ENCODE assay signal across 44 mouse cellular contexts in genomic region chr9:40612755-40613154, GRCm38 (mm10). TPM values are rescaled to one million over a fixed set of nuclear protein-coding genes. Genes with fewer than 3 reads are reported as not detected.
DNase-seq lines count a peak whose midpoint lies in the region; ATAC-seq and TF ChIP-seq lines count a peak whose summit lies in the region.
"Had no signal": no experiment of that assay in that cellular context is flagged by ENCODE, and none has a peak within 500 bp of the region (broad histone marks: within the 10 kb centered on the region; RNA-seq: fewer than 3 reads in every experiment).

No protein-coding gene starts in this region.

- 83% methylated on average over 1 of the region's 1 CpGs for WGBS in bone marrow, adult 2 months
- 75% methylated on average over 1 of the region's 1 CpGs for WGBS in liver, embryonic 16.5 days (ENCODE audit: insufficient replicate concordance)
- WGBS in hindbrain, embryonic 14.5 days, result 76% methylated on average over 1 of the region's 1 CpGs

- H3K4me2 ChIP-seq in liver, embryonic 16.5 days (ENCODE audit: low read depth, low read length), result no peak overlapping the region
- H3K4me2 ChIP-seq in hindbrain, embryonic 14.5 days (replicated peaks), result no peak overlapping the region
- H3K4me2 ChIP-seq: heart, embryonic 13.5 days; hindbrain, embryonic 15.5 days; limb, embryonic 15.5 days; lung, embryonic 14.5 days; midbrain, embryonic 15.5 days had no signal

- no peaks in the 10 kb centered on the region for H3K9me3 ChIP-seq in liver, embryonic 16.5 days (replicated peaks; ENCODE audit: control insufficient read depth, low read length)
- H3K9me3 ChIP-seq in hindbrain, embryonic 14.5 days (ENCODE audit: control insufficient read depth, low read length), result no peaks in the 10 kb centered on the region
- H3K9me3 ChIP-seq: hindbrain, embryonic 15.5 days; limb, embryonic 10.5 days; limb, embryonic 15.5 days; midbrain, embryonic 15.5 days had no signal

- DNase-seq in frontal cortex, postnatal 25 days (ENCODE audit: low spot score in 2 of 2), result no peak
- peak; percentile 57 for DNase-seq in 3T3-L1 (ENCODE audit: low read depth, low spot score)
- no peak for DNase-seq in gastrocnemius, postnatal 10 days
- DNase-seq in hindbrain, embryonic 14.5 days (ENCODE audit: low spot score), result no peak
- DNase-seq: adrenal gland, adult 2 months; cerebellum, adult 11-12 months; cerebellum, adult 9-11 months; gastrocnemius, postnatal 36 days; heart, adult 18-20 months; kidney, adult 11 months; kidney, postnatal 25 days; lung, embryonic 14.5 days; lung, postnatal 14 days; right cerebral cortex, postnatal 4 days; thymus, adult 2 months; thymus, postnatal 36 days had no signal

- no peaks in the 10 kb centered on the region for H3K36me3 ChIP-seq in liver, embryonic 16.5 days (ENCODE audit: control insufficient read depth, insufficient read depth)
- no peaks in the 10 kb centered on the region for H3K36me3 ChIP-seq in hindbrain, embryonic 14.5 days (replicated peaks; ENCODE audit: control insufficient read depth, insufficient read depth)
- H3K36me3 ChIP-seq: heart, embryonic 13.5 days; hindbrain, embryonic 15.5 days; limb, embryonic 10.5 days; limb, embryonic 15.5 days; midbrain, embryonic 10.5 days; midbrain, embryonic 15.5 days had no signal

- no peaks in the 10 kb centered on the region for H3K4me1 ChIP-seq in bone marrow, adult 2 months (ENCODE audit: control insufficient read depth, insufficient read depth, low read length)
- H3K4me1 ChIP-seq in liver, embryonic 16.5 days (ENCODE audit: control insufficient read depth, low read depth, low read length), result peaks cover 6% of the 10 kb centered on the region
- peaks cover 15% of the 10 kb centered on the region for H3K4me1 ChIP-seq in hindbrain, embryonic 14.5 days (replicated peaks; ENCODE audit: control insufficient read depth, insufficient read depth, low read length)

- ATAC-seq in frontal cortex, adult (ENCODE audit: low TSS enrichment), result peak; percentile 53
- ATAC-seq in liver, embryonic 16.5 days (ENCODE audit: low read depth), result no peak
- no peak for ATAC-seq in hindbrain, embryonic 14.5 days (ENCODE audit: low FRiP score)
- ATAC-seq: activated CD4-positive, CD25-positive, alpha-beta regulatory T cell, adult 4 months; inflammation-experienced regulatory T-cells, adult 6 months; midbrain, embryonic 15.5 days had no signal

- H3K27me3 ChIP-seq in liver, embryonic 16.5 days (ENCODE audit: control insufficient read depth, insufficient read depth, low read depth, low read length), result peaks cover 2% of the 10 kb centered on the region
- no peaks in the 10 kb centered on the region for H3K27me3 ChIP-seq in hindbrain, embryonic 14.5 days (ENCODE audit: control insufficient read depth, insufficient read depth, low read length)
- H3K27me3 ChIP-seq: CH12.LX; hindbrain, embryonic 15.5 days; midbrain, embryonic 15.5 days had no signal

- no peak overlapping the region for H3K4me3 ChIP-seq in bone marrow, adult 2 months (replicated peaks; ENCODE audit: control insufficient read depth, low read depth, low read length)
- H3K4me3 ChIP-seq in liver, embryonic 16.5 days (ENCODE audit: low read depth, low read length), result no peak overlapping the region
- H3K4me3 ChIP-seq in hindbrain, embryonic 14.5 days (replicated peaks; ENCODE audit: low read length), result no peak overlapping the region
- H3K4me3 ChIP-seq: erythroblast, embryonic 14.5 days; heart, embryonic 13.5 days; hindbrain, embryonic 15.5 days; limb, embryonic 10.5 days; limb, embryonic 15.5 days; midbrain, embryonic 10.5 days; midbrain, embryonic 15.5 days had no signal

- TF ChIP-seq CTCF in bone marrow, adult 2 months (IDR thresholded peaks at IDR 0.05; ENCODE audit: control insufficient read depth, insufficient read depth, low read length), result no peak

- TF ChIP-seq POLR2A in bone marrow, adult 2 months (IDR thresholded peaks at IDR 0.05; ENCODE audit: borderline replicate concordance, control insufficient read depth, low read depth, low read length), result no peak

- 0 out of 2 replicates have a peak overlapping the region, but pooled peaks have one; percentile 7 for H3K27ac ChIP-seq in bone marrow, adult 2 months (ENCODE audit: control insufficient read depth, insufficient read depth, low read depth, low read length, poor library complexity)
- H3K27ac ChIP-seq in liver, embryonic 16.5 days (ENCODE audit: low read length), result peak overlapping the region; percentile 20; the same call in 1 of the 2 replicates
- no peak overlapping the region for H3K27ac ChIP-seq in hindbrain, embryonic 14.5 days
- H3K27ac ChIP-seq: heart, embryonic 13.5 days; hindbrain, embryonic 15.5 days; limb, embryonic 10.5 days; limb, embryonic 15.5 days; midbrain, embryonic 10.5 days; midbrain, embryonic 15.5 days; stomach, postnatal 0 days had no signal

- no peak overlapping the region for H3K9ac ChIP-seq in liver, embryonic 16.5 days (ENCODE audit: low read depth, low read length)
- no peak overlapping the region for H3K9ac ChIP-seq in hindbrain, embryonic 14.5 days
- H3K9ac ChIP-seq: heart, embryonic 13.5 days; hindbrain, embryonic 15.5 days; limb, embryonic 15.5 days; lung, embryonic 14.5 days; midbrain, embryonic 15.5 days had no signal

RNA-seq across cellular contexts. Expression of gene Gm21915, which starts 57.7 kb away (rescaled TPM):
- not detected in 2 replicates for polyA plus RNA-seq in bone marrow, adult 2 months (2011; ENCODE audit: insufficient read depth, insufficient read length, low replicate concordance, missing spikeins)
- not detected in 2 replicates for polyA plus RNA-seq in liver, embryonic 16.5 days (2015; fragmentation: Nextera tagmentation; extraction: Ambion mirVana)
- total RNA-seq in gastrocnemius, postnatal 10 days (2021), result not detected
- polyA plus RNA-seq in hindbrain, embryonic 14.5 days (2014; fragmentation: Nextera tagmentation; extraction: Ambion mirVana), result not detected in 2 replicates
- total RNA-seq: adrenal gland, adult 2 months; adrenal gland, postnatal 4 days; CH12.LX; common myeloid progenitor, adult 5-6 weeks; gastrocnemius, adult 18-20 months; gastrocnemius, postnatal 36 days; heart, adult 18-20 months; heart, postnatal 10 days; hematopoietic stem cell, adult 5-6 weeks; layer of hippocampus, adult 8-10 months; left cerebral cortex, postnatal 10 days; megakaryocyte progenitor cell, adult 5-6 weeks; neutrophil, adult 5-6 weeks had no signal
- polyA plus RNA-seq: activated CD4-positive, CD25-positive, alpha-beta regulatory T cell, adult 4 months; adrenal gland, adult 2 months; C2C12; embryonic facial prominence, embryonic 14.5 days; erythroblast, embryonic 14.5 days; heart, embryonic 13.5 days; hindbrain, embryonic 15.5 days; inflammation-experienced regulatory T-cells, adult 6 months; kidney, embryonic 14.5 days; limb, embryonic 10.5 days; limb, embryonic 15.5 days; lung, embryonic 14.5 days; midbrain, embryonic 10.5 days; midbrain, embryonic 15.5 days; neural tube, embryonic 11.5 days; spleen, adult 2 months; stomach, postnatal 0 days; thymus, adult 2 months had no signal
